Mouse (Mus musculus) lung, postnatal 0 days (tissue): ENCODE measurements around the gene Hhipl1.

ENCODE experiments used
- CTCF ChIP-seq: IDR thresholded peaks from 2 replicates; pipeline ENCODE4 v1.5.1; 2016; ENCODE audit warnings: antibody characterized with exemption, mild to moderate bottlenecking
- EP300 ChIP-seq: IDR thresholded peaks from 2 replicates; pipeline ENCODE4 v1.6.1; 2016; ENCODE audit warnings: antibody characterized with exemption, mild to moderate bottlenecking, control low read depth

DNA sequence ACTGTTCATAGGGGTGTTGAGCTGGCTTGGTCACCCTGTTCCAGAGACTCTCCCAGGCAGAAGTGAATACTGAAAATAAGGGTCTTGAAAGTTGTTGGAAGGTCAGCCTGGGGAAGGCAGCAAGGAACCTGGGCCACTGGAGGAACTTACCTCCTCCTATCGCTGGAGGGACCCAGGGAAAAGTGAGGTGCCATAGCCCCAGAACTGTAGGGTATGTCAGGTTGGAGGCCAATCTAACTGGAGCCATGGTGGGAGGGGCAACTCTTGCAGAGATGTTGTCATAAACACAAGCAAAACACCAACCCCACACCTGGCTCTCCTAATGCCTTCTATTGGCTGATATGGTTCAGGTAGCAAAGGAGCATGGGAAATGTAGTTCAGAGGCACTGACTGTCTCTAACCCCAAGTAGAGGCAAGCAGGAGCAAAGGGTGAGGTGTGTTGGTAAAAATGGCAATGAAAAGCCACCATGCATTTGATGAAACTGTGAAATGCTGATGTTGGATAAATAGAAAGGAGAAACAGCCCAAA lies 7.2 kb downstream of the Hhipl1 start:
- TF ChIP-seq CTCF (no peak), EP300 (no peak)
